Mouse (Mus musculus): ENCODE results near the gene Tmem108. TPM values are rescaled to one million over a fixed set of nuclear protein-coding genes. Genes with fewer than 3 reads are reported as not detected.

The Tmem108 gene
- polyA plus RNA-seq, 1 experiment from 2014 or later, result 33.2 TPM

DNA sequence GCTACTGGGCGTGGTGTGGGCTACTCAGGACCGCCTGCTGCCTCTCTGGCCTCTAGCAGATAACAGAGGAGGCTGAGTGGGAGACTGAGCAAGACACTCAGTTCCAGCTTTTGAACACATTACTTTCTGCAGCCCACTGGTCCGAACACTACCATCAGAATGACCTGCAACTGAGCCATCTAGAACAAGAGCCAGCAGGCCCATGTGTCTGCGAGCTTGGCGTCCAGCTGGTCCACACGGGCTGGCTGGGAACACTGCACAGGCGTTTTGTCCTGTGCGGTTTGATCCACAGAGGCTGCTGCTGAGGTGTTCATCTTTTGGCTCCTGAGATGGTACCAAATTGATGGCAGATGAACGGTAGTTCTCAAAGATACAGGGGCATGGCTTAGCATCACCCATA, 196.5 kb downstream of the Tmem108 start:
- H3K27ac ChIP-seq (replicated peaks; ENCODE audit: low read depth, low read length), result no peak overlapping the region
- H3K27me3 ChIP-seq (ENCODE audit: control insufficient read depth, insufficient read depth, low read length), result peaks cover 7% of the 10 kb centered on the region; the same call in 1 of the 2 replicates
- no peak overlapping the region for H3K4me2 ChIP-seq (ENCODE audit: low read length)
- no peak overlapping the region for H3K9ac ChIP-seq (replicated peaks; ENCODE audit: low read length)
- WGBS, result 92% methylated on average over 9 of the region's 9 CpGs
- H3K4me1 ChIP-seq (ENCODE audit: control insufficient read depth, insufficient read depth, low read length), result peaks cover 14% of the 10 kb centered on the region
- no peaks in the 10 kb centered on the region for H3K36me3 ChIP-seq (ENCODE audit: control insufficient read depth, insufficient read depth, low read length)
- DNase-seq (no peak), ATAC-seq (ENCODE audit: low FRiP score, low TSS enrichment) (no peak)
- H3K4me3 ChIP-seq (replicated peaks; ENCODE audit: low read depth, low read length), result no peak overlapping the region
- H3K9me3 ChIP-seq (ENCODE audit: control insufficient read depth, low read length), result peaks cover 5% of the 10 kb centered on the region; the same call in 1 of the 2 replicates

DNA sequence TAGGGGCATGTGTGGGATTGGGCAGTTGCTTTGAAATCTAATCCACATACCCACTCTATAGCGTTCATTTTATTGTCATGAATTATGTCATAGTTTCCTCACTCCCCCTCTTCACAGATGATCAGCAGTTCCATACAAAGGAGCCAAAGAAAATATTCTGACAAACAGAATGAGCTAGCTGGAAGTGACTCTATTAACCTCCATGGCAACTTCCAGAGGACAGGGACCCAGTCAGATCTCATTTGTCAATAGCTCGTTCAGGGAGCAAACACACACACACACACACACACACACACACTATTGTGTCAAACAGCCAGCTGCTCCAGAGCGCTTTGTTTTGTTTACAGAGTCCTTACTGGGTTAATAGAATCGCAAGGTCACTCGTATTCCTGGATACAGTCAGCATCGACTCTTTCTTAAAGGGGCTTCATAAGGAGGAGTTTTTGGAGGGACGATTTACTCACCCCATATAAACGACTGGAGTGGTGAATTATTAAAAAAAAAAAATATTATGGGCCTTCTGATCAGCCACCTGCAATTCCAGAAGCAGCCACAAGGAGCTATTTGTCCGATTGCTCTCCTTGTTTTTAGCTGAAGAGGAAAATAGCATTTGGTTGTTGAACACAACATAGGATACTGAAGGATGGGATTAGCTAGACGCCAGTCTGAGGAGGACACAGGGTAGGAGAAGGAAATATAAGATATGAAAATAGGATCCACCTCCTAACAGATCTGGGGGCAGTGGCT, 197.6 kb downstream of the Tmem108 start:
- ATAC-seq (ENCODE audit: low FRiP score, low TSS enrichment), result peak; percentile 68
- Histone ChIP-seq H3K27ac (replicated peaks; ENCODE audit: low read depth, low read length) (no peak overlapping the region), H3K4me1 (ENCODE audit: control insufficient read depth, insufficient read depth, low read length) (peaks cover 18% of the 10 kb centered on the region), H3K4me2 (ENCODE audit: low read length) (no peak overlapping the region), H3K27me3 (ENCODE audit: control insufficient read depth, insufficient read depth, low read length) (peaks cover 3% of the 10 kb centered on the region; the same call in 1 of the 2 replicates), H3K4me3 (replicated peaks; ENCODE audit: low read depth, low read length) (no peak overlapping the region), H3K9ac (replicated peaks; ENCODE audit: low read length) (no peak overlapping the region), H3K36me3 (ENCODE audit: control insufficient read depth, insufficient read depth, low read length) (no peaks in the 10 kb centered on the region), H3K9me3 (ENCODE audit: control insufficient read depth, low read length) (peaks cover 5% of the 10 kb centered on the region; the same call in 1 of the 2 replicates)
- WGBS, result 19% methylated on average over 10 of the region's 10 CpGs
- peak; percentile 85 for DNase-seq

DNA sequence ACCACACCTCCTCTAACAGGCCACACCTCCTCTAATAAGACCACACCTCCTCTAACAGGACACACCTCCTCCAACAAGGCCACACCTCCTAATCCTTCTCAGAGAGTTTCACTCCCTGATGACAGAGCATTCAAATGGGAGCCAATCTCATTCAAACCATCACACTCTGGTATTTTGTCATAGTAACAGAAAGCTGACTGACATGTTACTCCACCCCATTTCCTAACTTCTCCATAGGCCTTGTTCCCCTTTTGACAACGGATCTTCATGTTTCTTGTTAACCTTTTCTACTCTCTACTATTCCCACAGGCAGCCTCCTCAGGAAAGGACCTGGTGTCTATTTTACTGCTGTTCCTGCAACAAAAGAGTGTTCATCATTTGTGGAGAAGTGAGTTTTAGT, 199.6 kb downstream of the Tmem108 start:
- Histone ChIP-seq H3K27ac (replicated peaks; ENCODE audit: low read depth, low read length) (no peak overlapping the region), H3K27me3 (ENCODE audit: control insufficient read depth, insufficient read depth, low read length) (peaks cover 7% of the 10 kb centered on the region; the same call in 1 of the 2 replicates), H3K9ac (replicated peaks; ENCODE audit: low read length) (no peak overlapping the region), H3K9me3 (ENCODE audit: control insufficient read depth, low read length) (peaks cover 5% of the 10 kb centered on the region; the same call in 1 of the 2 replicates), H3K4me1 (ENCODE audit: control insufficient read depth, insufficient read depth, low read length) (peaks cover 25% of the 10 kb centered on the region), H3K4me2 (ENCODE audit: low read length) (no peak overlapping the region), H3K36me3 (ENCODE audit: control insufficient read depth, insufficient read depth, low read length) (no peaks in the 10 kb centered on the region), H3K4me3 (replicated peaks; ENCODE audit: low read depth, low read length) (no peak overlapping the region)
- DNase-seq, result no peak
- no peak for ATAC-seq (ENCODE audit: low FRiP score, low TSS enrichment)
- WGBS, result 96% methylated on average over 1 of the region's 1 CpGs

DNA sequence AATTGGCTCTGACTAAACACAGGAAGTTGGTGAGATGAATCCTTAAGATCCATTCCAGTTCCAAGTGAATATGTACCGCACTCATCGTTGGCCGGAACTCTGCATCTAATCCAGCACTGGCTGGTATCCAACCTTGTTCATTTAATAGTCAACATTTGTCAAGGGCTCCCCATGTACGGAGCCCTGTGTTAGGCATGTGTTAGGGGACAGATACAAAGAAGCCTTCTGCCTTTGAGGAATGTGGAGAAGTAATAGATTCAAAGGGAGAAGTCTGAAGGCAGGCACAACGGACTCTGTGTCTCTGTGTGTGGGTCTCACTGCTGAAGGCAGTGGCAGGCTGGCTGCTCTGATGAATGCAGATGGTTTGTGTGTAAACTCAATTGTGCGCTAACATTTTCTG, 202.9 kb downstream of the Tmem108 start:
- Histone ChIP-seq H3K4me2 (ENCODE audit: low read length) (no peak overlapping the region), H3K9me3 (ENCODE audit: control insufficient read depth, low read length) (peaks cover 5% of the 10 kb centered on the region; the same call in 1 of the 2 replicates), H3K9ac (replicated peaks; ENCODE audit: low read length) (no peak overlapping the region), H3K4me3 (replicated peaks; ENCODE audit: low read depth, low read length) (no peak overlapping the region), H3K27ac (replicated peaks; ENCODE audit: low read depth, low read length) (peak overlapping the region; percentile 37; the same call in 1 of the 2 replicates), H3K27me3 (ENCODE audit: control insufficient read depth, insufficient read depth, low read length) (peaks cover 22% of the 10 kb centered on the region; the same call in 1 of the 2 replicates), H3K36me3 (ENCODE audit: control insufficient read depth, insufficient read depth, low read length) (no peaks in the 10 kb centered on the region), H3K4me1 (ENCODE audit: control insufficient read depth, insufficient read depth, low read length) (peaks cover 30% of the 10 kb centered on the region)
- DNase-seq, result peak; percentile 77
- WGBS, result 42% methylated on average over 6 of the region's 6 CpGs
- peak; percentile 74; the same call in 1 of the 2 replicates for ATAC-seq (ENCODE audit: low FRiP score, low TSS enrichment)

DNA sequence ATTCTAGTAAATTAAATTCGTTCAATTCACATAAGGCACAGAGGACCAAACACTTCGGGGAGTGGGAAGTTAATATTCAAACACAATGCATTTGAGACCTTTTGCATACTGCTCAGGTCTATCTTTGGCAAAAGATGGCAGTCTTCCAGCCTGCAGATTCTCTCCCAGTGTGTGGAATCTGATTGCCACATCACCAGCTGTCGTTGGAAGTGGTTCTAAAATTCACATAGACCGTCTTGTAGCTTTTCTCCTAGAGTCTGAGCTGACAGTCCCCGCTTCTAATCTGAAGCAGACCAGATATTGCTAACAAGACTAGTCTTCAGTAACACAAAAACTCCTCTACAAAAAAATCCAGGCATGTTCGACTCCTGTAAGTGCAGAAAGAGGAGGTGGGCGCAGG, 203.4 kb downstream of the Tmem108 start:
- H3K9me3 ChIP-seq (ENCODE audit: control insufficient read depth, low read length), result peaks cover 5% of the 10 kb centered on the region; the same call in 1 of the 2 replicates
- no peak overlapping the region for H3K4me3 ChIP-seq (replicated peaks; ENCODE audit: low read depth, low read length)
- DNase-seq (peak; percentile 48), ATAC-seq (ENCODE audit: low FRiP score, low TSS enrichment) (no peak)
- WGBS, result 75% methylated on average over 7 of the region's 7 CpGs
- H3K27me3 ChIP-seq (ENCODE audit: control insufficient read depth, insufficient read depth, low read length), result peaks cover 26% of the 10 kb centered on the region
- H3K4me1 ChIP-seq (ENCODE audit: control insufficient read depth, insufficient read depth, low read length), result peaks cover 30% of the 10 kb centered on the region
- no peak overlapping the region for H3K9ac ChIP-seq (replicated peaks; ENCODE audit: low read length)
- H3K27ac ChIP-seq (replicated peaks; ENCODE audit: low read depth, low read length), result peak overlapping the region; percentile 37; the same call in 1 of the 2 replicates
- no peaks in the 10 kb centered on the region for H3K36me3 ChIP-seq (ENCODE audit: control insufficient read depth, insufficient read depth, low read length)
- H3K4me2 ChIP-seq (ENCODE audit: low read length), result no peak overlapping the region

DNA sequence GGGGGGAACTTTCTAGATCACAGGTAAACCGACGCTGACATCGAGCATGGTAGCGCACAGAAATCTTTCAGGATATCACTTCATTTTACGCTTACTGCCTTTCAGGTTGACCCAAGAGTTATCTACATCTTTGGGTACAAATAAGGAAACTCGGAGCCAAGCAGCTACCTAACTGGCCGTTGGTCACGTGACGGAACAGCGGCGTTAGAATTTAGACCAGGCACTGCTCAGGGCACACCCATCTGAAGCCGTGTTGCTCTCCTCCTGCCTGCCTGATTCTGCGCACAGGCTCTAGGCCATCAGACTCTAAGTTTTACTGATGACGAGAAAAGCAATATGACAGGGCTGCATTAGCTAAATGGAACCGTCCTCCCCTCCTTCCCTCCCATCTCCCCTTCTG, 204.6 kb downstream of the Tmem108 start:
- WGBS, result 93% methylated on average over 15 of the region's 15 CpGs

DNA sequence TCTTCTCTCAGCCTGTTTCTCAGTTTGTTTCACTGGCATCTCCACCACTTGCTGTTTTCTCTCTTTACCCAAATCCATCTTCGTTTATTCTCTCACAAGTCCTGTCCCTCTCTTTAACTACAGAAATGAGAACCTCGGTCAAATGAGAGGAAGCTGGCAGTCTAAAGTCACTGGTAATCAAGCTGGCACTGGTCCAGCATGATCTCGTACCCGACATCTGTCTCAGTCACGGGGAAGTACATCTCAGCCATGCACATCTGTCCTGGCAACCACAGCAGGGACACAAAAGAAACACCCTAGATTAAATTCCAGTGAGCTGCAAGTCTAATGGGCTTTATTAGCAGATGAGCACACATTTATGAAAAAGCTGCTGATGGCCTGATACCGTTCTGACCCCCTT, 206.3 kb downstream of the Tmem108 start:
- no peak overlapping the region for H3K9ac ChIP-seq (replicated peaks; ENCODE audit: low read length)
- H3K4me2 ChIP-seq (ENCODE audit: low read length), result no peak overlapping the region
- peaks cover 35% of the 10 kb centered on the region for H3K27me3 ChIP-seq (ENCODE audit: control insufficient read depth, insufficient read depth, low read length)
- no peak for ATAC-seq (ENCODE audit: low FRiP score, low TSS enrichment)
- H3K9me3 ChIP-seq (ENCODE audit: control insufficient read depth, low read length), result no peaks in the 10 kb centered on the region
- WGBS, result 48% methylated on average over 6 of the region's 6 CpGs
- no peak overlapping the region for H3K4me3 ChIP-seq (replicated peaks; ENCODE audit: low read depth, low read length)
- no peaks in the 10 kb centered on the region for H3K36me3 ChIP-seq (ENCODE audit: control insufficient read depth, insufficient read depth, low read length)
- peak; percentile 37 for DNase-seq
- peaks cover 45% of the 10 kb centered on the region for H3K4me1 ChIP-seq (ENCODE audit: control insufficient read depth, insufficient read depth, low read length)
- 0 out of 2 replicates have a peak overlapping the region, but pooled peaks have one; percentile 20 for H3K27ac ChIP-seq (replicated peaks; ENCODE audit: low read depth, low read length)

More for the DNA sequence above, 204.6 kb downstream of the Tmem108 start:
- Histone ChIP-seq H3K27me3 (ENCODE audit: control insufficient read depth, insufficient read depth, low read length) (peaks cover 32% of the 10 kb centered on the region), H3K4me2 (ENCODE audit: low read length) (no peak overlapping the region), H3K27ac (replicated peaks; ENCODE audit: low read depth, low read length) (no peak overlapping the region), H3K9me3 (ENCODE audit: control insufficient read depth, low read length) (peaks cover 3% of the 10 kb centered on the region; the same call in 1 of the 2 replicates), H3K36me3 (ENCODE audit: control insufficient read depth, insufficient read depth, low read length) (no peaks in the 10 kb centered on the region), H3K4me1 (ENCODE audit: control insufficient read depth, insufficient read depth, low read length) (peaks cover 30% of the 10 kb centered on the region), H3K9ac (replicated peaks; ENCODE audit: low read length) (no peak overlapping the region), H3K4me3 (replicated peaks; ENCODE audit: low read depth, low read length) (no peak overlapping the region)
- DNase-seq, result no peak
- ATAC-seq (ENCODE audit: low FRiP score, low TSS enrichment), result no peak

DNA sequence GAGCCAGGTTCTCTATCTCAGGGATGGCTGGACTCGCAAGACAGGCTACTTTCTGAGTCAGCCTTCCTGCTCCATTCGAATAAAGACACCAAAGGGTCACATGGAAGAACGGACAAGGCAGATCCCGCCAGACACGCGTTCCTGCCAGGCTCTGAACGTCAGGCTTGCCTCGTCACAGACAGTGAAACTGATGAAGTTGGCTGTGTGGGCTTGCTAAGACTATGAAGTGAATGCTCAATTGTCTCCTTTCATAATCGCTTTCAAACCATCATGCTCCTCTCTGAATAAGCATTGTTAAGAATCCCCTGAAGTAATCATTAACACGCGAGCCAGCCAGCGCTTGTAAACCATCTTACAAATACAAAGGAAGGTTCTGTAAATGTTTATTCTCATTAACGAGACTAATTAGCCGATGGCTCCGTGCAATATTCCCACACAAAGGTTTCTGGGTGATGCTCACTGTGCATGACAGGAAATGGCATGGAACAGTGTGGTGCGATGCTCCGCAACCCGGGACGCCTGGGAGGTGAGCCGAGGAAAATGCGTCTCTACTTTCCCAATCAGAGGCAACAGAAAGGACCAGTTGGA, 210.9 kb downstream of the Tmem108 start:
- H3K9ac ChIP-seq (replicated peaks; ENCODE audit: low read length), result peak overlapping the region; percentile 7; the same call in 1 of the 2 replicates
- peak; percentile 34; the same call in 1 of the 2 replicates for ATAC-seq (ENCODE audit: low FRiP score, low TSS enrichment)
- peak; percentile 69 for DNase-seq
- peak overlapping the region; percentile 38 for H3K4me2 ChIP-seq (ENCODE audit: low read length)
- peaks cover 27% of the 10 kb centered on the region for H3K27me3 ChIP-seq (ENCODE audit: control insufficient read depth, insufficient read depth, low read length)
- H3K27ac ChIP-seq (replicated peaks; ENCODE audit: low read depth, low read length), result peak overlapping the region; percentile 55
- 10% methylated on average over 21 of the region's 21 CpGs for WGBS
- no peaks in the 10 kb centered on the region for H3K9me3 ChIP-seq (ENCODE audit: control insufficient read depth, low read length)
- no peak overlapping the region for H3K4me3 ChIP-seq (replicated peaks; ENCODE audit: low read depth, low read length)
- H3K36me3 ChIP-seq (ENCODE audit: control insufficient read depth, insufficient read depth, low read length), result no peaks in the 10 kb centered on the region
- peaks cover 40% of the 10 kb centered on the region for H3K4me1 ChIP-seq (ENCODE audit: control insufficient read depth, insufficient read depth, low read length)
